Mouse (Mus musculus): Measurements from ENCODE around the gene S100a6.

The S100a6 gene

DNA sequence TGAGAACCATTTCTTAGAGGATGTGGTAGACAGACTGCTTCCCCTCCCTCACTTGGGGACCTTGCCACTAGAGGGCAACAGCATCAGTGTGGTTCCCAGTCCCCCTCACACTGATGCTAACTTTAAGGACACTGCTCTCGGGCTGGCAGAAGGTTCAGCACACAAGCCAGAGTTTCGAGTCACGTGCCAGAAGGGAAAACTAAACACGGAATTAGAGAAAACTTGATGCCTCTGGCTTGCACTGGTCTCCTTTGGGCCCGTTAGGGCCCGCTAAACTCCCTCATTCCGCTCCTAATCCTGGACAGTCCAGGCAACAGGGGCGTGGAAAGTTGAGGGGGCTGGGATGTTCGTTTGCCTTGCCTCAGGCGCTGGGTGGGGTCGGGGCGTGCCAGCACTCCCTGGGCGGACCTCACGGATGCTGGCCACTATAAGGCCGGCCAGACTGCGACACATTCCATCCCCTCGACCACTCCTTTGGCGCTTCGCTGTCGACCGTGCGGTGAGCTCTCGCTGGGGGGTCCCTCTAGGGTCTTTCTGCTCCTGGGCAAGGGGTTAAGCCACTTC lies at the start of gene S100a6:
S100a6 (plus strand) TSS at position 155 of the 564 bp plus-strand sequence.
- peak; percentile 44 to 62 for DNase-seq (ENCODE audit: low spot score in 2 of 2)

DNA sequence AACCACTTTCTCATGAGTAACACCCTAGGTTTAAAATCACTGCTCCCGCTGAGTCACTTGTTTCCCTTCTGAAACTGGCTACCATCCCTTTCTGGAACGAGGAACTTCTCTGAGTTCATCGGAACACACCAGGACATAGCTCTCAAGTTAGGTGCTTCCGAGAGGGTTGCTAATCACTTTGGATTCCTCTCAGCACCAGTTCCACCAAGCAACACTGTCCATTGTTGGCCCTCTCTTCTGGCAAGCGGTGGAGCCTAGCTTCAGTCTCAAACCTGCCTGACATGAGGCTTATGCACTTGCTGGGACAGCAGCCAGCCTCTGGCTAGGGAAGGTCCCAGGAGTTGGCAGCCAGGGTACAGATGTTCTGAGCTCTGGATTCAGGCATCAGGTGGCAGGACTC lies 38.0 kb upstream of the S100a6 start:
- DNase-seq (ENCODE audit: low spot score in 2 of 2): no peak

DNA sequence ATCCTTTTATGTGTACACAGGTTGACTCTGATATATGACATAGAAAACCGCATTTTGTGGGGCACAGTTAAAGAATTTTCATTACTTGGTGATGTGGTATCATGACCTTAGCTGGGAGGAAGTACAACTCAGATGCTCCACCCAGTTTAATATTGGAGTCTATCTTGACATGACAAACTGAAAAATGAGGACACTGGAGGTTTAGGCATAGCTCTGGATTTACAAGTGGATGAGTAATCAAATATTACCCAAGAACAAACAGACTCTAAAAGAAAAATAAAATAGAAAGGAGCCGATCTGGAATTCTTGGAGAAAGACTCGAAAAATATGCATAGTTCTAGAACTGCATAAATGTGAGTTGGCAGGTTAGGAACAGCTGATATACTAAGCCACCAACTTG lies 37.4 kb upstream of the S100a6 start:
- DNase-seq (ENCODE audit: low spot score in 2 of 2): no peak

GRCm38 (mm10) chr3:90576351-90577001 lies 36.2 kb upstream of the S100a6 start:
- DNase-seq (ENCODE audit: low spot score in 2 of 2): no peak

DNA sequence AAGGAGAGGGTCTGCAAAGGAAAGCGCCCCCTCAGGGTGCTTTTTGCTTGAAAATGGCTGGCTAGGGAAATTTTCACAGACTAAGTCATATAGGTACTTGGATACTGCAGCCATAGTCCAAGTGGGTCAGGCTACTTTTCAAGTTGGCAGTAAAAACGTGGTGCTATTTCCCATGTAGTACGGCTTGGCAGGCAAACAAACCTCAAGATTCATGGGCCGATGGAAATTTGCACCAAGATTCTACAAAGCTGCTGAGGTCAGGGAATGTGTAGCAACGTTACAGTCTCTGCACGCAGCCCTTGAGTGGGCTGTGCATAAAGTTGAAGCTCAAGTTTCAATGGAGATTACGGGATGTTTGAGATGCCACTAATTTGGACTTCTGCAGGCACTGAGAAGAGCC lies 33.2 kb upstream of the S100a6 start:
- DNase-seq (ENCODE audit: low spot score in 2 of 2): no peak

DNA sequence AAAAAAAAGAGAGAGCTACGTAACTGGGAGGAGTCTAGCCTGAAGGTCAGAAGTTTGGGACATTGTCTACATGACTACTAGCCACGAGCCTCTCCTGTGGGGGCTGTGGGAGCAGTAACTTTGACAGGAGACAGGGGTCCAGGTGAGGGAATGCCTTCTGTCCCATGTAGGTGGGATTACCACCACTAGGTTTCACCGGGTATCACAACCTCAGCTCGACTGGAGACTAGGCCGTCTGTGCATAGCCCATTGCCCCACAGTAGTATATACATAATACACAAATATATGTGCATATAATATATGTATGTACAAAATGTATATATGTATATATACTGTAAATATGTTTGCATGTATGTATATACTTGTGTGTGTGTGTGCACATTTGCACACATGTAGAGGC lies 31.5 kb upstream of the S100a6 start:
- DNase-seq (ENCODE audit: low spot score in 2 of 2): no peak

- DNase-seq (ENCODE audit: low spot score in 2 of 2): no peak
Measured at GRCm38 (mm10) chr3:90582156-90582555, 30.5 kb upstream of the S100a6 start.

DNA sequence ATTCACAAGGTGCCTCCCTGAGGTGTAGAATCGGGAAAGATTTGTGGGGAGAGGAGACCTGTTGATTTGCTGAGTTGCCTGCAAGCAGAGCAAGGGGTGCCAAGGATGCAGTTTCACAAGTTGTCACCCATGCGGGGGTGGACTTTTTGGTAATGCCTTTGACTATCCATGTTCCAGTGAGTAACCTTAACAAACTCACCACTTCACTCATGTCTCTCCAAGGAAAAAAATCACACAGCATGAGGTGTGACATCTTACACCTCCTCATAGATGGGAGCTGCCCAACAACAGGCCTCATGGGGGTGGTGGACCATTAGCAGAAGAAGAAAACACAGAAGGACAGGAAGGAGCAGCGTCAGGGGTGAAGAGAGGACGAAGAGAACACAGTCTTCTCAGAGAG lies 30.1 kb upstream of the S100a6 start:
- no peak for DNase-seq (ENCODE audit: low spot score in 2 of 2)

- no peak for DNase-seq (ENCODE audit: low spot score in 2 of 2)
Measured at GRCm38 (mm10) chr3:90583893-90584292, 28.8 kb upstream of the S100a6 start.

DNA sequence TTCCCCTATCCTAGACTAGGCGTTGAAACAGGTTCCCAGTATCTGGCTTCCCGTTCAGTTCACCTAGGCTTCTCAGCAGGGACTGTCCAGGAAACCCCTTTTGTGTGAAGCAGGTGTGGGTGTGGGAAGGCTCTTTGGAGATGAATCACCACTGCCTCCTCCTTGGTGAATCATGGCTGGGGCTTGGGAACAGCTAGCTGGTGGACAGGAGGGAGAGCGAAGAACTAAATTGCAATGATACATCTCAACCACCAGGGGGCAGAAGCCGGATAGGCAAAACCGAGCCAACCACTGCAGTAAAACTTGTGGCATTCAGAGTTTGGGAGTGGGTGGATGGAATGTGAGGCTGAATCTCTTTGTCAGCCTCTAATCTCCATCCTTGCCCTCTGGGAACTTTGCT lies 27.1 kb upstream of the S100a6 start:
- DNase-seq (ENCODE audit: low spot score in 2 of 2): peak; percentile 42 to 61

DNA sequence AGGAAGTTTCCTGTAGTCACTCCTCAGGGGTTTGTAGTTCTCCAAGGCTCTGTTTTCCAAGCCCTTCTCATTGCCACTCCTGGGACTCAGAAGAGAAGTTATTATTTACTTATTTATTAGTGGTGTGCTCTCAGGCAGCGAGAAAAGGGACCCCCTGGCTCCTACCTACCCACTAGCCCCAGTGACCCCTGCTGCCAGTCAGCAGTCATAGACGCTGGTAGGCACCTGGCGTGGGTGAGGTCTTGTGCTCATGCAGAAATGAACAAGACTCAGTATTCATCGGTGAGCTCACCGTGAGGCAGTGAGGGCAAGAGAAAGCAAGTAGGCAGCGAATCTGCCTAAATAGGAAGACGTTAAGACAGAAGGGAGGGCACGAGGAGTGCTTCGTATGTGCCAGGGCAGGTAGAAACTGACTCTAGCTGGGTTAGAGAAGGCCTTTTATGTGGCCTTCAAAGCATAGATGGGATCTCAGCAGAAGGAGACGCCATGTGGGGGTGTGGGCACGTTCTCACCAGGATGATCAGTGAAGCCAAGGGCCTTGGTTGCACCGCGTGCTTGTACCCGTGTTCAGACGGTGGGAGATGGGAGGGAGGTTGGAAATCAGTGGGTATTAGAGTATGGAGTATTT lies 26.6 kb upstream of the S100a6 start:
- DNase-seq (ENCODE audit: low spot score in 2 of 2): no peak

DNA sequence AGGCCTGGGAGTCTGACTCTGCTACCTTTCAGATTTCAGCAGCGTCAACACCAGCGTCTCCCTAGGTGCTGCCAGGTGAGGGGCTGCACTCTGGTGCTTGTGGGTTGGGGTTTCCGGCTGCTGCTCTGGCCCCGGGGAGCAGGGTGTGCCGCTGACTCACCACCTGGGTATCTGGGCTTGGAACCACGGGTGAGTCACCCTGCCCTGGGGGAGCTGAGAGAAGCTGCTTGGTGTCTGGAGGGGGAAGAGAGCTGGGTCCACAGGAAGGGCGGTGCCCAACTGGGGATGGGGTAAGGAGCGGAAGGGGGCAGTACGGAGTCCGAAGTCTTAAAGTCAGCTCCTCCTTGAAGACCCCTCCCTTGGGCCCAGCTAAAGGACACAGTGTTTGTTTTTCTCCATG lies 25.8 kb upstream of the S100a6 start:
- DNase-seq (ENCODE audit: low spot score in 2 of 2): no peak

DNA sequence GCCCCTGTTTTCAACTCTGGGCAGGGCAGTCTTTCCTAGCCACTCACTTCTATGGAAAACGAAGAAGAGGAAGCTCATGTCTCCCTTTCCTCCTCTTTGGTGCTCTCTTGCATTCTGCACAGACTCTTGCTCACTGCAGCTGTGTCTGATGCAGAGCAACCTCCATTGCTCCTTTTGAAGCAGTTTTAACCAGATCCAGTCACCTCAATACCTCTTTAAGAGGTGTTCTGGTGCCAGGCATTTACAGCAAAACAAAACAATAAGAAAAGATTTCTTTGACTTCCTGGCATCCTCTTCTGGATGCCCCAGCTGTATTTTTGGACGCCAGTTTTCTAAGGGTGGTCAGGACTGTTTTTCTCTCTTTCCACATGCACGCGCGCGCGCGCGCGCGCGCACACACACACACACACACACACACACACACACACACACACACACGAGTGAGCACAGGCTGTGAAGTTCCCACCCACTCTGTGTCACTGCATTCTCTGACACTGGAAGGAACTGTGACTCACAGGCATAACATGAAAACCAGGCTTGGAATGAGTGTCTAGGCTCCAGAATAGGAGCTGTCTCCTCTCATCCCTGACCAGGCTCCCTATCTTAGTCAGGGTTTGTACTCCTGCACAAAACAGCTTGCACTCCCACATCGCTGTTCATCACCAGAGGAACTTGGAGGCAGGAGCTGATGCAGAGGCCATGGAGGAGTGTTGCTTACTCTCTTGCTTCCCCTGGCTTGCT lies 25.2 kb upstream of the S100a6 start:
- DNase-seq (ENCODE audit: low spot score in 2 of 2): peak in 1 of 2 experiments; percentile 61

GRCm38 (mm10) chr3:90589390-90589789 lies 23.3 kb upstream of the S100a6 start:
- DNase-seq (ENCODE audit: low spot score in 2 of 2): no peak

GRCm38 (mm10) chr3:90589947-90590346 lies 22.7 kb upstream of the S100a6 start, which contains the start of gene S100a2:
S100a2 (plus strand) TSS chr3:90590247.
- no peak for DNase-seq (ENCODE audit: low spot score in 2 of 2)

- no peak for DNase-seq (ENCODE audit: low spot score in 2 of 2)
Measured at GRCm38 (mm10) chr3:90594466-90594865, 18.2 kb upstream of the S100a6 start.

DNA sequence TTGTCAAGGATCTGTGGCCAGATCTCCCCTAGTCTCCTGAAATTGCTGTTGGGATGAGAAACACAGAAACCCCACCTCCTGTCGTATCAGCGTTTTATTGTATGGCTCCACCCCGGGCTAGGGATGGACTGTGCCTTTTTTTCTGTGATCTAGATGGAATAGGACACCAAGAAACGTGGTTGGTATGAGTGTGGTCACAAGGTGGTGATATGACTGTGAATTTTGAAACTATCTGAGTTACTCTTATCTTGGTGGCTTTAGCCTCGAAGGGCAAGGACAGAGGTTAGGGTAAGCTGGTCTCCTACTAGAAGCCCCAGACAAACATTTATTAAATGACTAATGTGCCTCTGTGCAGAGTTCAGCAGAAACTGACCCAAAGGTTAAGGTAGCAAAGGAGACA lies 17.1 kb upstream of the S100a6 start:
- no peak for DNase-seq (ENCODE audit: low spot score in 2 of 2)

DNA sequence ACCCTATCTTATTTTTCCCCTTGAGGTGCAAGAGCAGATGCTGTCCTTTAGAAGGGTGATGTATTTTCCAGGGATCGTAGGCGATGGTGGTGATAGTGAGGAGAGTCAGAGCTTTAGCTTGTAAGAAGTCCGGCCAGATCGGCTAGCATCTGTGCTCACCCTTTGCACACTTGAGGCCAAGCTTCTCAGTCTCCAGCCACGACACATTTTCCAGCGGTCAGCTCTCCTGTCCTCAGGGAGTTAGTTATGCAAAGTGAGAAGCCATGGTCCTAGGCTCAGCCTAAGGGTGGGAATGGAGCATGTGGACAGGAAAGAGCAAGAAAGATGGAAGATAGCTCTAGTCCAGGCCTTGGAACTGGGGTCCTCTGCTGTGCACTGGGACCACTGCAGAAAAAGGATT lies 15.9 kb upstream of the S100a6 start:
- DNase-seq (ENCODE audit: low spot score in 2 of 2): no peak

DNA sequence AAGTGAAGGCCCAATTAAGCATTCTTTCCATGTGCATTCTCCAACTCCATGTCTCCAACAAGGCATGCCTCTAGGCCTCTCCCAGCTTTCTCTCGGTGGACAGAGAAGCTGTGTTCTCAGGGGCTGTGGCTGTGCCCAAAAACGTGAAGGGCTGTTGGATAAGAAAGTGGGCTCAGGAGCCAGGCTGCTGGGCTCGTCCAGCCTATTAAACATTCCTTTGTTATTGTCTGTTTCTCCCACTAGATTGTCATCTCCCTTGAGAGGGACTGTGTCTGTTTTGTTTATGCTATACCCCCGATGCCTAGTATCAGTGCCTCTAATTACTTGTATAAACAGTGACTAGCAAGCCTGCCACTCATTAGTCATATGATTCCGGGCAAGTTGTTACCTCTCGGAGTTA lies 14.9 kb upstream of the S100a6 start:
- DNase-seq (ENCODE audit: low spot score in 2 of 2): no peak

DNA sequence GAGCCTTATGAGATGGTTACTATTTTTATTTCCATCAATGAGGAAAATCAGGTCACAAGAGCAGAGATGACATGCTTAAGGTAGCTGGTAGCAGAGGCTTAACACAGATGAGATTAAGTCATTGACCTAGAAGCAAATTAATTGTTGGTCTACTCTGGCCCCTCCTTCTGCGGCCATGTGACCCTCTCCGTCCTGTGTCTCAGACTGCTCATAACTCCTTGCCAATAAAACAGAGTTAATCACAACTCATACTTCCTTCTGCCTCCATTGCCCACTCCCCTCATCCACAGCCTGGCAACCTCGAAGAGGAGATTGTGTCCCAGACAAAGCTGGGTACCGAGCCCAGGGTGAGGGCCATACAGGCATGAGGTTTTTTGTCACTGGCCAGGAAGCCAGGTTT lies 14.5 kb upstream of the S100a6 start:
- DNase-seq (ENCODE audit: low spot score in 2 of 2): no peak

- no peak for DNase-seq (ENCODE audit: low spot score in 2 of 2)
Measured at GRCm38 (mm10) chr3:90599401-90599800, 13.3 kb upstream of the S100a6 start.

DNA sequence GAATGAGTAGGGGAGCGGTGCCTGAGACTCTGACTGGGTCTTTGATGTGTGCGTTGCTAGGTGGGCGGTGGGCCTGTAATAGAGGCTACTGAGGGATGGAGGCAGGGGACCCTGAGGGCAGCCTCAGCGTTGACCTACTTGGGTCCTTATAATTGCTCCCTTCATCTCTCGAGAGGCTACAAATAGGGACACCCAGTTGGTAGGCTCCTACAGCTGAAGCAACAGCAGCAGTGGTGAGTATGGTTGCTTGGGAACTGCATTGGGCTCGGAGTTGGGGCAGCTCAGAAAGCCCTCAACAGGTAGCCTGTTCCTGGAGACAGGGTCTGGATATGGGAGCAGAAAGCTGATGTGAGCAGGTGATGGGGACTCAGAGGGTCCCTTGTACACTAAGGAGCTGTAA lies 12.6 kb upstream of the S100a6 start:
- no peak for DNase-seq (ENCODE audit: low spot score in 2 of 2)
